Mouse (Mus musculus): ENCODE data around the gene Sec24a. TPM values are rescaled to one million over a fixed set of nuclear protein-coding genes. Genes with fewer than 3 reads are reported as not detected.
A peak's percentile ranks its signal among the peaks of the same experiment; 100 is the strongest.
"Not testable (repeated sequence)": the region's sequence is repeated elsewhere in the genome, so short reads cannot be mapped to it uniquely, and the experiment has no call there.

Gene Sec24a
- polyA plus RNA-seq, 1 experiment from 2014 or later, result 18.1 TPM

- Histone ChIP-seq H3K4me3 (ENCODE audit: low read depth, low read length) (no peak overlapping the region), H3K27me3 (replicated peaks; ENCODE audit: control insufficient read depth, insufficient read depth, low read length) (no peaks in the 10 kb centered on the region), H3K27ac (ENCODE audit: low read depth, low read length) (no peak overlapping the region), H3K9ac (ENCODE audit: low read depth, low read length) (no peak overlapping the region), H3K9me3 (ENCODE audit: control insufficient read depth, low read length) (no peaks in the 10 kb centered on the region), H3K4me1 (replicated peaks; ENCODE audit: control insufficient read depth, insufficient read depth, low read length) (0 out of 2 replicates have a peak, but pooled peaks cover 3% of the 10 kb centered on the region), H3K36me3 (ENCODE audit: control insufficient read depth, insufficient read depth, low read length) (peaks cover 7% of the 10 kb centered on the region; the same call in 1 of the 2 replicates), H3K4me2 (no peak overlapping the region)
- WGBS, result 82% methylated on average over 4 of the region's 4 CpGs
- DNase-seq (ENCODE audit: low spot score) (no peak), ATAC-seq (replicated peaks; ENCODE audit: low FRiP score) (no peak)
Measured at GRCm38 (mm10) chr11:51796272-51796671, 32.8 kb upstream of the Sec24a start.

DNA sequence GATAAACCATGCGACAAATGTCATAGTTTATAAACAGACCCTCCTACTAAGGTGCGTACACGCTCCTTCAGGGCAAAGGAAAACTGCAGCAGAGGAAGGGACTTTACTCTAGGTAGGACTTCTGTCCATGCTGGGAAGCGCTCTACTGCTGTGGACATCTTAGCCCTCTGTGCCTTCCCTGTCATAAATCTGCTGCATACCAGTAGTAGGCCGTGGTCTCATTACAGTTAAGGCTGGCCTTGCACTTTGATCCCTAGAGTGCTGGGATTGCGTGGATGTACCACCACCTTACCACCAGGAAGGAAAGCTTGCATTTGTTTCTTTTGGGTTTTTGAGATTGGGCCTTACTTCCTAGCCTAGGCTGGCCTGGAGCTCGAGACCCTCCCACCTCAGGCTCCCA is 27.2 kb upstream of the Sec24a start:
- peaks cover 18% of the 10 kb centered on the region; the same call in 1 of the 2 replicates for H3K36me3 ChIP-seq (ENCODE audit: control insufficient read depth, insufficient read depth, low read length)
- no peak overlapping the region for H3K4me2 ChIP-seq
- ATAC-seq (replicated peaks; ENCODE audit: low FRiP score), result no peak

DNA sequence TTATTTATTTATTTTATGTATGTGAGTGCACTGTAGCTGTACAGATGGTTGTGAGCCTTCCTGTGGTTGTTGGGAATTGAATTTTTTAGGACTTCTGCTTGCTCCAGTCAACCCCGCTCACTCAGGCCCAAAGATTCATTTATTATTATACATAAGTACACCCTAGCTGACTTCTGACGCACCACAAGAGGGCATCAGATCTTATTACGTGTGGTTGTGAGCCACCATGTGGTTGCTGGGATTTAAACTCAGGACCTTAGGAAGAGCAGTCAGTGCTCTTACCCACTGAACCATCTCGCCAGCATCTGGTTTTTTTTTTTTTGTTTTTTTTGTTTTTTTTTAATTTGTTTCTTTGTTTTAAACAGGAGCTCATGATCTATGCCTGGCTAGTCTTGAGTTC is 26.3 kb upstream of the Sec24a start:
- not testable (repeated sequence) for H3K4me1 ChIP-seq (replicated peaks; ENCODE audit: control insufficient read depth, insufficient read depth, low read length); H3K27ac ChIP-seq (ENCODE audit: low read depth, low read length); H3K27me3 ChIP-seq (replicated peaks; ENCODE audit: control insufficient read depth, insufficient read depth, low read length); DNase-seq (ENCODE audit: low spot score); H3K9me3 ChIP-seq (ENCODE audit: control insufficient read depth, low read length); H3K4me2 ChIP-seq; H3K9ac ChIP-seq (ENCODE audit: low read depth, low read length); ATAC-seq (replicated peaks; ENCODE audit: low FRiP score); H3K4me3 ChIP-seq (ENCODE audit: low read depth, low read length)
- 85% methylated on average over 4 of the region's 4 CpGs for WGBS
- H3K36me3 ChIP-seq (ENCODE audit: control insufficient read depth, insufficient read depth, low read length), result peaks cover 21% of the 10 kb centered on the region; the same call in 1 of the 2 replicates

More for the DNA sequence above, 27.2 kb upstream of the Sec24a start:
- Histone ChIP-seq H3K9ac (ENCODE audit: low read depth, low read length) (no peak overlapping the region), H3K4me3 (ENCODE audit: low read depth, low read length) (no peak overlapping the region), H3K27ac (ENCODE audit: low read depth, low read length) (no peak overlapping the region), H3K9me3 (ENCODE audit: control insufficient read depth, low read length) (no peaks in the 10 kb centered on the region), H3K27me3 (replicated peaks; ENCODE audit: control insufficient read depth, insufficient read depth, low read length) (no peaks in the 10 kb centered on the region), H3K4me1 (replicated peaks; ENCODE audit: control insufficient read depth, insufficient read depth, low read length) (no peaks in the 10 kb centered on the region)
- no peak for DNase-seq (ENCODE audit: low spot score)
- 96% methylated on average over 7 of the region's 7 CpGs for WGBS

DNA sequence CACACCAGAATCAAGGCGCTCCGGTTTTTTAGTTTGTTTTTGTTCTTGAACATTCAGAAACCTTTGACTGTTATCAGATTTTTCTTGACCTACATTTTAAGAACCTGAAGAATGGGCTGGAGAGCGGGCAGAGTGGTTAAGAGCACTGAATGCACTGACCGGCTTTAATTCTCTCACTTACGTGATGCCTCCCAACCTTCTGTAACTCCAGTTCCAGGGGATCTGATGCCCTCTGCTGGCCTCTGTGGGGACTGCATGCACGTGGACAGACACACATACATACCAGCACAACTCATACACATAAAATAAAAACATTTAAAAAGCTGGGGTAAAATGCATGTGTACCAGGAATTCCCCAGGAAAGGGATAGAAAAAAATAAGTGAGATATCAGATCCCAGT is 22.5 kb upstream of the Sec24a start:
- Histone ChIP-seq H3K9ac (ENCODE audit: low read depth, low read length) (no peak overlapping the region), H3K4me2 (no peak overlapping the region), H3K9me3 (ENCODE audit: control insufficient read depth, low read length) (no peaks in the 10 kb centered on the region), H3K4me3 (ENCODE audit: low read depth, low read length) (no peak overlapping the region), H3K27ac (ENCODE audit: low read depth, low read length) (no peak overlapping the region), H3K36me3 (ENCODE audit: control insufficient read depth, insufficient read depth, low read length) (peaks cover 15% of the 10 kb centered on the region; the same call in 1 of the 2 replicates), H3K4me1 (replicated peaks; ENCODE audit: control insufficient read depth, insufficient read depth, low read length) (no peaks in the 10 kb centered on the region; the same call in 1 of the 2 replicates), H3K27me3 (replicated peaks; ENCODE audit: control insufficient read depth, insufficient read depth, low read length) (no peaks in the 10 kb centered on the region)
- ATAC-seq (replicated peaks; ENCODE audit: low FRiP score) (no peak), DNase-seq (ENCODE audit: low spot score) (peak; percentile 56)
- WGBS, result 78% methylated on average over 6 of the region's 6 CpGs

- H3K27me3 ChIP-seq (replicated peaks; ENCODE audit: control insufficient read depth, insufficient read depth, low read length), result no peaks in the 10 kb centered on the region
- H3K27ac ChIP-seq (ENCODE audit: low read depth, low read length), result no peak overlapping the region
- no peaks in the 10 kb centered on the region; the same call in 1 of the 2 replicates for H3K4me1 ChIP-seq (replicated peaks; ENCODE audit: control insufficient read depth, insufficient read depth, low read length)
- H3K4me2 ChIP-seq, result no peak overlapping the region
- no peak for ATAC-seq (replicated peaks; ENCODE audit: low FRiP score)
- no peak overlapping the region for H3K4me3 ChIP-seq (ENCODE audit: low read depth, low read length)
- no peak overlapping the region for H3K9ac ChIP-seq (ENCODE audit: low read depth, low read length)
- H3K36me3 ChIP-seq (ENCODE audit: control insufficient read depth, insufficient read depth, low read length), result peaks cover 21% of the 10 kb centered on the region
- WGBS, result 88% methylated on average over 6 of the region's 6 CpGs
- no peaks in the 10 kb centered on the region for H3K9me3 ChIP-seq (ENCODE audit: control insufficient read depth, low read length)
- DNase-seq (ENCODE audit: low spot score), result no peak
Measured at GRCm38 (mm10) chr11:51782721-51783120, 19.3 kb upstream of the Sec24a start.

- 82% methylated on average over 9 of the region's 9 CpGs for WGBS
- H3K27ac ChIP-seq (ENCODE audit: low read depth, low read length), result no peak overlapping the region
- H3K9ac ChIP-seq (ENCODE audit: low read depth, low read length), result no peak overlapping the region
- no peak for DNase-seq (ENCODE audit: low spot score)
- H3K36me3 ChIP-seq (ENCODE audit: control insufficient read depth, insufficient read depth, low read length), result peaks cover 16% of the 10 kb centered on the region
- H3K27me3 ChIP-seq (replicated peaks; ENCODE audit: control insufficient read depth, insufficient read depth, low read length), result no peaks in the 10 kb centered on the region
- no peaks in the 10 kb centered on the region for H3K9me3 ChIP-seq (ENCODE audit: control insufficient read depth, low read length)
- no peak overlapping the region for H3K4me3 ChIP-seq (ENCODE audit: low read depth, low read length)
- H3K4me1 ChIP-seq (replicated peaks; ENCODE audit: control insufficient read depth, insufficient read depth, low read length), result no peaks in the 10 kb centered on the region; the same call in 1 of the 2 replicates
- no peak for ATAC-seq (replicated peaks; ENCODE audit: low FRiP score)
- no peak overlapping the region for H3K4me2 ChIP-seq
Measured at GRCm38 (mm10) chr11:51780773-51781267, 17.4 kb upstream of the Sec24a start.

GRCm38 (mm10) chr11:51777478-51777877 is 14.0 kb upstream of the Sec24a start:
- Histone ChIP-seq H3K4me3 (ENCODE audit: low read depth, low read length) (no peak overlapping the region), H3K27me3 (replicated peaks; ENCODE audit: control insufficient read depth, insufficient read depth, low read length) (no peaks in the 10 kb centered on the region), H3K9me3 (ENCODE audit: control insufficient read depth, low read length) (no peaks in the 10 kb centered on the region), H3K4me1 (replicated peaks; ENCODE audit: control insufficient read depth, insufficient read depth, low read length) (no peaks in the 10 kb centered on the region; the same call in 1 of the 2 replicates), H3K4me2 (no peak overlapping the region), H3K9ac (ENCODE audit: low read depth, low read length) (no peak overlapping the region), H3K36me3 (ENCODE audit: control insufficient read depth, insufficient read depth, low read length) (peaks cover 12% of the 10 kb centered on the region), H3K27ac (ENCODE audit: low read depth, low read length) (no peak overlapping the region)
- ATAC-seq (replicated peaks; ENCODE audit: low FRiP score) (no peak), DNase-seq (ENCODE audit: low spot score) (no peak)
- 85% methylated on average over 5 of the region's 5 CpGs for WGBS

GRCm38 (mm10) chr11:51775507-51775906 is 12.1 kb upstream of the Sec24a start:
- H3K27ac ChIP-seq (ENCODE audit: low read depth, low read length), result no peak overlapping the region
- ATAC-seq (replicated peaks; ENCODE audit: low FRiP score), result peak; percentile 60; the same call in 1 of the 2 replicates
- no peaks in the 10 kb centered on the region for H3K9me3 ChIP-seq (ENCODE audit: control insufficient read depth, low read length)
- no peak for DNase-seq (ENCODE audit: low spot score)
- no peak overlapping the region for H3K4me3 ChIP-seq (ENCODE audit: low read depth, low read length)
- H3K36me3 ChIP-seq (ENCODE audit: control insufficient read depth, insufficient read depth, low read length), result peaks cover 7% of the 10 kb centered on the region
- H3K27me3 ChIP-seq (replicated peaks; ENCODE audit: control insufficient read depth, insufficient read depth, low read length), result no peaks in the 10 kb centered on the region
- H3K4me2 ChIP-seq, result no peak overlapping the region
- no peak overlapping the region for H3K9ac ChIP-seq (ENCODE audit: low read depth, low read length)
- H3K4me1 ChIP-seq (replicated peaks; ENCODE audit: control insufficient read depth, insufficient read depth, low read length), result no peaks in the 10 kb centered on the region
- WGBS, result 69% methylated on average over 3 of the region's 3 CpGs

- WGBS, result 54% methylated on average over 5 of the region's 5 CpGs
- peak; percentile 35; the same call in 1 of the 2 replicates for ATAC-seq (replicated peaks; ENCODE audit: low FRiP score)
- Histone ChIP-seq H3K36me3 (ENCODE audit: control insufficient read depth, insufficient read depth, low read length) (no peaks in the 10 kb centered on the region), H3K4me2 (peak overlapping the region; percentile 24), H3K9me3 (ENCODE audit: control insufficient read depth, low read length) (no peaks in the 10 kb centered on the region), H3K4me3 (ENCODE audit: low read depth, low read length) (no peak overlapping the region), H3K4me1 (replicated peaks; ENCODE audit: control insufficient read depth, insufficient read depth, low read length) (peaks cover 17% of the 10 kb centered on the region), H3K27ac (ENCODE audit: low read depth, low read length) (peak overlapping the region; percentile 47), H3K27me3 (replicated peaks; ENCODE audit: control insufficient read depth, insufficient read depth, low read length) (no peaks in the 10 kb centered on the region), H3K9ac (ENCODE audit: low read depth, low read length) (no peak overlapping the region)
- DNase-seq (ENCODE audit: low spot score), result no peak
Measured at GRCm38 (mm10) chr11:51768296-51768695, 4.9 kb upstream of the Sec24a start.

All from liver, embryonic 11.5 days (tissue).